Mouse (Mus musculus): ENCODE data around the gene Dtx3. TPM values are rescaled to one million over a fixed set of nuclear protein-coding genes. Genes with fewer than 3 reads are reported as not detected.

Gene Dtx3
- polyA plus RNA-seq, 1 experiment from 2014 or later = 63.5 TPM

GRCm38 (mm10) chr10:127174170-127174569 lies 21.4 kb downstream of the Dtx3 start:
- Histone ChIP-seq H3K4me1 (replicated peaks) (peaks cover 38% of the 10 kb centered on the region), H3K9ac (no peak overlapping the region), H3K27ac (no peak overlapping the region), H3K9me3 (replicated peaks) (no peaks in the 10 kb centered on the region), H3K27me3 (peaks cover 85% of the 10 kb centered on the region), H3K36me3 (no peaks in the 10 kb centered on the region), H3K4me3 (no peak overlapping the region), H3K4me2 (no peak overlapping the region)
- 82% methylated on average over 7 of the region's 7 CpGs for WGBS
- no peak for ATAC-seq (replicated peaks; ENCODE audit: insufficient number of reproducible peaks, insufficient read depth, low FRiP score, low read depth)

- no peak overlapping the region for H3K4me2 ChIP-seq
- H3K9me3 ChIP-seq (replicated peaks) = no peaks in the 10 kb centered on the region
- H3K4me3 ChIP-seq = no peak overlapping the region
- 76% methylated on average over 16 of the region's 16 CpGs for WGBS
- no peak overlapping the region for H3K9ac ChIP-seq
- no peak for ATAC-seq (replicated peaks; ENCODE audit: insufficient number of reproducible peaks, insufficient read depth, low FRiP score, low read depth)
- no peaks in the 10 kb centered on the region for H3K36me3 ChIP-seq
- no peak overlapping the region for H3K27ac ChIP-seq
- peaks cover 84% of the 10 kb centered on the region for H3K27me3 ChIP-seq
- H3K4me1 ChIP-seq (replicated peaks) = peaks cover 34% of the 10 kb centered on the region
These were observed 22.1 kb downstream of the Dtx3 start for GRCm38 (mm10) chr10:127173148-127174065.

DNA sequence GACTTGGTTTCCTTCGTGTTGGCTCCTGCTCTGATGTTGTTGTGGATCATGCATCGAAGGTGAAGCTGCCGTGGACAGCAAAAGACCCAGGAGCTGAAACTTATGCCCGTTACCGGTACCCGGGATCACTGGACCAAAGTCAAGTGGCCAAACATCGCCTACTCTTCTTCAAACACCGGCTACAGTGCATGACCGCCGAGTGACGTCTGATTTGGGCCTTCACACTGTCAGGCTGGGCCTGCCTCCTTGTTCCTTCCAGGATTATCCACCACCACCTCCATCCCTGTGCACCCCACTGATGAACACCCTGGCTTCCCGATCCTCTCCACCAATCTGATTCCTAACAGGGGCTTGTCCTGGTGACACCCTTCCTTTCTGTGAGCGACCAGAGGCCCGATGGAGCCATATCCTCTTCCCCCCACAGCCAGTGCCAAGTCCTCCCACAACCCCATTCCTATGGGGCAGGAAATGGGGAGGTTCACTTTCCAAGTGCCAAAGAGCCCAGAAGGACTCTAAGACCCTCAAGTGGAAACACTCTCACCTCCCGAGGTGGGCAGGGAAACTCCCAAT lies 23.8 kb downstream of the Dtx3 start:
- Histone ChIP-seq H3K4me1 (replicated peaks) (peaks cover 23% of the 10 kb centered on the region), H3K4me3 (no peak overlapping the region), H3K9me3 (replicated peaks) (no peaks in the 10 kb centered on the region), H3K27me3 (peaks cover 84% of the 10 kb centered on the region), H3K4me2 (no peak overlapping the region), H3K27ac (no peak overlapping the region), H3K36me3 (no peaks in the 10 kb centered on the region), H3K9ac (no peak overlapping the region)
- 76% methylated on average over 15 of the region's 15 CpGs for WGBS
- no peak for ATAC-seq (replicated peaks; ENCODE audit: insufficient number of reproducible peaks, insufficient read depth, low FRiP score, low read depth)

GRCm38 (mm10) chr10:127170837-127171272 lies 24.7 kb downstream of the Dtx3 start:
- Histone ChIP-seq H3K27ac (no peak overlapping the region), H3K36me3 (no peaks in the 10 kb centered on the region), H3K4me1 (replicated peaks) (peaks cover 28% of the 10 kb centered on the region), H3K4me3 (peak overlapping the region; percentile 44), H3K9ac (peak overlapping the region; percentile 8; the same call in 1 of the 2 replicates), H3K4me2 (peak overlapping the region; percentile 72), H3K27me3 (peaks cover 84% of the 10 kb centered on the region), H3K9me3 (replicated peaks) (no peaks in the 10 kb centered on the region)
- 1% methylated on average over 29 of the region's 29 CpGs for WGBS
- peak; percentile 45; the same call in 1 of the 2 replicates for ATAC-seq (replicated peaks; ENCODE audit: insufficient number of reproducible peaks, insufficient read depth, low FRiP score, low read depth)

GRCm38 (mm10) chr10:127170002-127170401 lies 25.5 kb downstream of the Dtx3 start:
- Histone ChIP-seq H3K4me3 (peak overlapping the region; percentile 44), H3K4me2 (peak overlapping the region; percentile 72), H3K36me3 (no peaks in the 10 kb centered on the region), H3K27me3 (peaks cover 86% of the 10 kb centered on the region), H3K27ac (no peak overlapping the region), H3K4me1 (replicated peaks) (peaks cover 36% of the 10 kb centered on the region), H3K9me3 (replicated peaks) (no peaks in the 10 kb centered on the region), H3K9ac (no peak overlapping the region)
- no peak for ATAC-seq (replicated peaks; ENCODE audit: insufficient number of reproducible peaks, insufficient read depth, low FRiP score, low read depth)
- WGBS = 8% methylated on average over 22 of the region's 22 CpGs

- H3K4me1 ChIP-seq (replicated peaks) = peaks cover 41% of the 10 kb centered on the region
- H3K36me3 ChIP-seq = no peaks in the 10 kb centered on the region
- ATAC-seq (replicated peaks; ENCODE audit: insufficient number of reproducible peaks, insufficient read depth, low FRiP score, low read depth) = no peak
- H3K4me2 ChIP-seq = no peak overlapping the region
- no peak overlapping the region for H3K4me3 ChIP-seq
- H3K9ac ChIP-seq = no peak overlapping the region
- WGBS = 23% methylated on average over 10 of the region's 10 CpGs
- H3K27me3 ChIP-seq = peaks cover 96% of the 10 kb centered on the region
- H3K27ac ChIP-seq = no peak overlapping the region
- H3K9me3 ChIP-seq (replicated peaks) = no peaks in the 10 kb centered on the region
These were observed 27.8 kb downstream of the Dtx3 start for GRCm38 (mm10) chr10:127167614-127168192.

DNA sequence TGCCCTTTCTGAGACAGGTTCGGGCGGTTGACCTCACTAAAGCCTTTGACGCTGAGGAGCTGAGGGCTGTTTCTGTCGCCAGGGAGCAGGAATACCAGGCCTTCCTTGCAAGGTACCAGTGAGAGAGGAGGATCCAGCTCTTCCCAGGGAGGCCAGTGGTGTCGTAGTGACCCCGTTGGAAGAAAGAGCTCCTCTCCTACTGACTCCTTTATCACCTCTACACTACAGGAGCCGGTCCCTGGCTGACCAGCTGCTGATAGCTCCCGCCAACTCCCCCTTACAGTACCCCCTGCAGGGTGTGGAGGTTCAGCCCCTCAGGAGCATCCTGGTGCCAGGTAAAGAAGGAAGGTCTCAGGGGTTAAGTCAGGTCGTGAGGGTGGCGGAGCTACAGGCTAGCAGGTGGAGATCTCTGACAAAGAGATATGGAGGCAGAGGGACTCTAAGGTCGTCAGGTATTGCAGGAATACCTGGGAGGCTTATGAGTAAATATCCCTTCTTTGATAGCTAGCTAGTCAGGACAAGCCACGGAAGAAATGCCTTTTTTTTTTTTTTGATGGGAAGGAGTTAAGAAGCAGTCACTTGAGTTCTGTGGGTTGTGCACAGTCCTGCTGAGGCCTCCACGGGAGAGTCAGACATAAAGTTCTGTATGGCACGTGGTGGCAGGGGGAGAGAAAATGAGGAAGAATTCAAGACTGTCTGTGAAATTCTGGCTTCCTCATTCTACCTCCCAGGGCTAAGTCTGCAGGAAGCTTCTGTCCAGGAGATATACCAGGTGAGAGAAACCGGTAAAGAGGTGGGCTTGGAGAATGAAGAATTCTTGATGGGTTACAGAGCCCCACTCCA lies 28.5 kb downstream of the Dtx3 start:
- Histone ChIP-seq H3K4me1 (replicated peaks) (peaks cover 41% of the 10 kb centered on the region), H3K4me3 (peak overlapping the region; percentile 59), H3K27ac (no peak overlapping the region), H3K36me3 (no peaks in the 10 kb centered on the region), H3K9me3 (replicated peaks) (no peaks in the 10 kb centered on the region), H3K9ac (no peak overlapping the region), H3K27me3 (peaks cover 90% of the 10 kb centered on the region), H3K4me2 (peak overlapping the region; percentile 100)
- WGBS = 28% methylated on average over 15 of the region's 15 CpGs
- no peak for ATAC-seq (replicated peaks; ENCODE audit: insufficient number of reproducible peaks, insufficient read depth, low FRiP score, low read depth)

GRCm38 (mm10) chr10:127166404-127166715 lies 29.2 kb downstream of the Dtx3 start:
- H3K9me3 ChIP-seq (replicated peaks) = no peaks in the 10 kb centered on the region
- peaks cover 84% of the 10 kb centered on the region for H3K27me3 ChIP-seq
- peak overlapping the region; percentile 100 for H3K4me2 ChIP-seq
- no peak for ATAC-seq (replicated peaks; ENCODE audit: insufficient number of reproducible peaks, insufficient read depth, low FRiP score, low read depth)
- no peak overlapping the region for H3K27ac ChIP-seq
- WGBS = 3% methylated on average over 11 of the region's 11 CpGs
- H3K4me1 ChIP-seq (replicated peaks) = peaks cover 40% of the 10 kb centered on the region
- H3K36me3 ChIP-seq = no peaks in the 10 kb centered on the region
- H3K9ac ChIP-seq = peak overlapping the region; percentile 59; the same call in 1 of the 2 replicates
- peak overlapping the region; percentile 59 for H3K4me3 ChIP-seq

DNA sequence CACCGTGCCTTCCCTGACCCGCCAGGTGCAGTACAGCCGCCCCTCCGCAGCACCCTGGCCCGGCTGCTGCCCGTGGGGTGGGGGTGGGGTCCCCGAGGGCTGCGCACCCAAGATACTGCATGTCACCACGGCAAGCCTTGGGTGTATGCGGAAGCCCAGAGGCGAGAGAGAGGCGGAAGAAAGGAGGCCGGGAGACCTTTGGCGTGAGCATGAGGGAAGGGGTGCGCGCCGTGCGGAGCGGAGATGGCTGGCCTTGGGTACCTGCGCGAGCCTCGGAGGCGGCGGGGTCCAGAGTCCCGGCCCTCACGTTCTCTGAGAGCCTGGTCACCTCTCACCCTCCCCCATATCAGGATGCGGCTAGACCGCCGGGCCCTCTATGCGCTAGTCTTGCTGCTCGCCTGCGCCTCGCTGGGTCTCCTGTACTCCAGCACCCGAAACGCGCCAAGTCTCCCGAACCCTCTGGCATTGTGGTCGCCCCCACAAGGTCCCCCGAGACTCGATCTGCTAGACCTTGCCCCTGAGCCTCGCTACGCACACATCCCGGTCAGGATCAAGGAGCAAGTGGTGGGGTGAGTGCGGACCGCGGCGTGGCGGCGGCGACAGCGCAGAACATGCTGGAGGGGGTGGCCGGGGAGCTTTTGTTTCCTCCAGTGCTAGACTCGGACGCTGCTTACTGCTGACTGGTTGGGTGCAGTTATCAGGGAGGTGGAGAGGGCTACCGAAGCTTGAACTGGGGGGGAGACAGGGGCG lies 29.7 kb downstream of the Dtx3 start:
- H3K27me3 ChIP-seq = peaks cover 79% of the 10 kb centered on the region
- peak overlapping the region; percentile 25; the same call in 1 of the 2 replicates for H3K27ac ChIP-seq
- H3K36me3 ChIP-seq = no peaks in the 10 kb centered on the region
- H3K4me3 ChIP-seq = peak overlapping the region; percentile 59
- WGBS = under 1% methylated on average over 55 of the region's 56 CpGs
- H3K9ac ChIP-seq = peak overlapping the region; percentile 59
- ATAC-seq (replicated peaks; ENCODE audit: insufficient number of reproducible peaks, insufficient read depth, low FRiP score, low read depth) = peak; percentile 48
- H3K4me2 ChIP-seq = peak overlapping the region; percentile 100
- no peaks in the 10 kb centered on the region for H3K9me3 ChIP-seq (replicated peaks)
- peaks cover 35% of the 10 kb centered on the region for H3K4me1 ChIP-seq (replicated peaks)

GRCm38 (mm10) chr10:127165354-127165653 lies 30.2 kb downstream of the Dtx3 start:
- Histone ChIP-seq H3K27me3 (peaks cover 73% of the 10 kb centered on the region), H3K4me2 (peak overlapping the region; percentile 100), H3K9ac (peak overlapping the region; percentile 59), H3K9me3 (replicated peaks) (no peaks in the 10 kb centered on the region), H3K4me3 (peak overlapping the region; percentile 59), H3K4me1 (replicated peaks) (peaks cover 30% of the 10 kb centered on the region), H3K27ac (peak overlapping the region; percentile 25; the same call in 1 of the 2 replicates), H3K36me3 (no peaks in the 10 kb centered on the region)
- ATAC-seq (replicated peaks; ENCODE audit: insufficient number of reproducible peaks, insufficient read depth, low FRiP score, low read depth) = peak; percentile 15; the same call in 1 of the 2 replicates
- under 1% methylated on average over 42 of the region's 42 CpGs for WGBS
